Mouse (Mus musculus): ENCODE data around the gene Nrxn3. TPM values are rescaled to one million over a fixed set of nuclear protein-coding genes. Genes with fewer than 3 reads are reported as not detected.

Gene Nrxn3
- total RNA-seq, 4 experiments from 2014 or later, result 0.03 to 0.30 (median 0.28) TPM; not detected in 1

DNA sequence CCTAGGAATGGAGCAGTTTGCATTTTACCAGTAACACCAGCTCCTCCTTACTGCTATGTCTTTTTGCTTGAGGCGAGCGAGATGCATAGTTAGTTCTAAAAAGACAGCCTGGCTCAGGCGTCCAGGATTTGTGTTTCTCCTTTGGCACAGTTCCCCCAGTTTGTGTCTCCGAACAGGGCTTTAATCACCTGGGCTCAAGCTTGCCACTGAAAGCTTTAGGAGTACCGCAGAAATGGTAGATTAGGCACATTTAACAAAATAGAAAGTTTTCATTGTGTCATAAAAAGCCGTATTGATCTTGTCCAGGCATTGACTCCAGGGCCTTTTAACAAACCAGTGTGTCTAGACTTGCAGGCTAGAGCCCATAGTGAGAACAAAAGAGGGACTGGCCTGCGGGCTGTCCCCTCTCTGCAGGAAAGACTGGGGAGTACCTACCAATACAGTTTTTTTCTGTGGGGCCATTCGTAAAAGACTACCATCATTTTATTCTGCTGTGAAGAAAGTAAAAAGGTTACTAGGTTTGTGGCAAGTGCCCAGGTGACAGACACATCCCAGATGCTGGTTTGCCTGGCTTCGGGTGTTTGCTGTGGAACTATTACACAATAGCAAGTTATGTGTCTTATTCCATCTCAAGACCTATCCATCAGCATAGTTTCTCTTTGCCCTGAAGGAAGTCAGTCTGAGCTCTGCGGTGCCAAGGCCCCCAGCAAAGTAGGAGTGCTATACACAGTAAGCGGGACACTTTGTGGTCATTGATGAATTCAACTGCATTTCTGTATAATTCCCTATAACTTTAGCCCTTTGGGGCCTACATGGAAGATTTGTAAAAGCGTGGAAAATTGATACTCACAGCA, 451.9 kb downstream of the Nrxn3 start:
- no peak for DNase-seq (ENCODE audit: low spot score)

DNA sequence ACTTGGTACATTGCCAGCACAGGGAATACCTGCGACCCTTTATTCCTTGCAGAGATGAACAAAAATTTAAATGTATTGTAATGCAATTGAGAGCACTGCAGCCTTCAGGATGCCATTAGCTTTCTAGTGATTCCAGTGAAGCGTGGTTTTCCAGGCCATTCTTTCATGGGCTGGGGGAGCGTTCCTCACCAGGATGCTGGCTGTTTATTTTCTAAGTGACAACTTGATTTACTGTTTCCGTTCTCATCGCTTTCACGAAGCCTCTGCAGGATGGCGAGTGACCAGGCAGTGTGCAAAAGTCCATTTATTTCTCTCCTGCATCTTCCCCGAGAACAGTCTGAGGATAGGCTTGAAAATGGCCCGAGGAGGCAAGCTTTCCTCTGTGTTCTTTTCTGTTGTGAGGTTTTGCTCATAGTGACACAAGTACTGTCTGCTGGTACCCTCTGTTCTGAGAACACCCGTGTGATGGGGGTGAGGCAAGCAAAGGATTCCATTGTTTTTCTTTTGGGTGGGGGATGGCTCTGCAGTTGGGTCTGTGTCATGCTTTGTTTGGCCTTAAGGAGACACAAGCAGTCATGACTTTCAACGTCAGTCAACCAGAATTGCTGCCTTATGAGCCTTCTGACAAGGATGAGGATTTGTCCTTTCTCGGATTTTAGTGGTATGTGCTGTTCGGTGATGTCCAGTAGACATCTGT, 457.4 kb downstream of the Nrxn3 start:
- DNase-seq (ENCODE audit: low spot score), result no peak

DNA sequence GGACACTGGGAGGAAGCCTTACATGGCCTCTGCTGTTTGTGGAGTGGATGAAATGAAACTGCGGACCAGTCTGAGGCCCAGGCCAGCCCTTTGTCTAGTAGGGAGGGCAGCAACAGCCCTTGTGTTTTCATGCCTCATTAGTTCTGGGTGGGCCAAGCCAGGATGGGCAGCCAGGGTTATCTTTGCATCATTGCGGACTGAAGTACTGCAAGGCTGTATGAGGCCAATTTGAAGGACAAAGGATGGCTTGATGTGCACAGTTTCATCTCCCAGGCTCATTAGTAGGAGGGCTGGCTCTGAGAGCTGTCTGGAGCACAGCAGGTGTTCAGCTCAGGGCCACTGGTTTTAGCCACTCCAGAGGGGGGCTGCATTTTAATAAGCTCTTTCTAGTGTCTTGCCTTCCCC, 458.5 kb downstream of the Nrxn3 start:
- DNase-seq (ENCODE audit: low spot score), result no peak

DNA sequence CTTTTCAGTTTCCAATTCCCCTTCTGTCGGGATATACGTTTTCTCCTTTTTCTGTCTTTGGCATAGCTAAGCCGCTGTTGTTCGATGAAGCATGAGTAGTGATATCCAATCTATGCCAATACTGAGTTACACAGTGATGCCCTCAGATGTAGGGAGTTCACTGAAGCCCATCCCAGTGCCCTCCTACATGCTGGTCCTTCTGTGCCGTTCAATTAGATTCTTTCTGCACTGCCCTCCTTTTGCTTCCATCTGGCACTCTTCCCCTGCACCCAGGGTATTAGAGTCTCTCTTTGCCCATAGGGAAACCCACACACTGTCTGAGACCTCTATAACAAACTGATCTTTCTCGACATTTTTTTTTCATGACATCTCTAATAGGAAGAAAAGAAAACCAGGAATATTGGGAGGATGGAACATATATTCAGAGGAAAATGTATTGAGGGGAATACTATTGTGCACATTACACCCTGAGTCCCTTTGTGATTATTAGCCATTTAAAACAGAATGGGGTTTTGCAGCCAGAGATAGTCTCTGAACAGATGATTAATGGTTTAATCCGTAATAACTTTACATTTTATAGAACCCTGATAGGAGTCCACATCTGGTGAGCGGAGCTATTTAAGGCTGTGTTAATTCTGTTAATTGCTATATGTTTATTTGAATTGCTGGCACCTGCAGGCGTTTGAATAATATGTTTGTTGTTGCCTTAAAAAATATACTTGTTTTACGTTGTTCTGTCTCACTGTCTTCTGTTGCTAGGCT, 476.3 kb downstream of the Nrxn3 start:
- no peak for DNase-seq (ENCODE audit: low spot score)

DNA sequence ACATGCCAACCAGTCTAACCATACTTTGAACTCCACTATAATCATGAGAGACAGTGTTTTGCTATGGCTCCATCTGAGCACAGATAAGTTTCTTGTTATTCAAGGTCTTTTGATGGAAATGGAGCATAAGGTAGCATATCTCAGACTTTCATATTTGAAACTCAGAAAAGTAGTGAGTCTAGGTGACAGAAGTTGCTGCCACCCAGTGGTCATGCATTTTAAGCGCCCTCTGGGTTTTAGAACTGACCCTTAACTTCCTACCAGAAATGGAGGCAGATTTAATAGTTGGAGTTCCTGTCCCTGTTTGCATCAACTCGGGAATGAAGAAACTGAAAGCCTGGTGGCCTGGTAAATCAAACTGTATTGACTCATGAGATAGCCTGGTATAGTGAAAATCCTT, 488.9 kb downstream of the Nrxn3 start:
- DNase-seq (ENCODE audit: low spot score), result no peak

DNA sequence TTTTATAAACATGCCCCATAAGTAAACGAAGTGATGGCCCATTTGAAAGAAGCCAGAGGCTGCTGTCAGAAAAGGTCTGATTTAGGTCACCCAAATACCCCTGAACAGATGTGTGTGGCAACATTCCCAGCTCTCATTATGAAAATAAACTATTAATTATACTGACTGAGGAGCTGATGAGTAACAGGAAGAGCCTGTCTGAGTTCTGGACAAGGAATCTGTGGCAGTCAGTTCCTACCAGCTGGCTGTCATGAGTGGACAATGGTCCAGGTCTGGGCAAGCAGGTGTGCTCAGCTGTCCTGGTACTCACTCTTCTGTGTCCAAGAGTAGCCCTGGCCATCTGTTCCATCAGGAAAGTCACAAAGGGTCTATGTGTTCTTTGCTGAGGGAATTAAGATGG, 517.1 kb downstream of the Nrxn3 start:
- peak; percentile 0 for DNase-seq (ENCODE audit: low spot score)

DNA sequence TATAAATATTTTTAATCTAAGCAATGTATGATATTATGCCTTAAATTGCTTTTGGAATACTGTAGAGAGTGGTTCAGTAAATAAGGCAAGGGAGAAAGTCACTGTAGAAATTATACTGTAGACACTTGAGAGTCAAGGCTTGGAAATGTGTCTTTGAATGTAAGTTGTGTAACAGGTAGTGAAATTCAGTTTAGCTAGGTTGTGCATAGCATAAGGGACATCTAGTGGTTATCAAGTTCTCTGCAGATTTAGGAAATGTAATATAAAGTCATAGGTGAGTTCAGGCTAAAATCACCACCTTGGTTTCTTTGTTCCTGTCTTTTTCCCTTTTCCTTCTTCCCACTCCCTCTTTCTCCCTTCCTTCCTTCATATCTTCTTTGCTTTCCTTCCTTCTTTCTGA, 518.9 kb downstream of the Nrxn3 start:
- DNase-seq (ENCODE audit: low spot score), result no peak

DNA sequence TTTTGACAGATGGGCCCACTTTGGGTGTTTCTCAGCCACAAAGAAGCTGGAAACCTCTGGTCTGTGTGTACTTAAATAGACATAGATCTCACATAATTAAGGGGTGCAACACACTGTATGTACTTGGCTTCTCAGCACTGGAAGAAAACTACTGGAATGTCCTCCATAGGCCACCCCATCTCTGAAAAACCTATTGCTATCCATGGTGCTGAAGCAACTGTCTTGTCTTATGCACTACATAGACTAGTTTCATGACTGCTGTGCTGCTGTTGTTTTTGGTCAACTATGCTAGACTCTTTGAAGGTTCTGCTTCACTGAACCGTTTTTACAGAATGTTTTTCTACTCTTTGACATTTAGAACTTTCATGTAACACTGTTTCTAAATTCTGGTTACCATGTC, 519.8 kb downstream of the Nrxn3 start:
- no peak for DNase-seq (ENCODE audit: low spot score)

DNA sequence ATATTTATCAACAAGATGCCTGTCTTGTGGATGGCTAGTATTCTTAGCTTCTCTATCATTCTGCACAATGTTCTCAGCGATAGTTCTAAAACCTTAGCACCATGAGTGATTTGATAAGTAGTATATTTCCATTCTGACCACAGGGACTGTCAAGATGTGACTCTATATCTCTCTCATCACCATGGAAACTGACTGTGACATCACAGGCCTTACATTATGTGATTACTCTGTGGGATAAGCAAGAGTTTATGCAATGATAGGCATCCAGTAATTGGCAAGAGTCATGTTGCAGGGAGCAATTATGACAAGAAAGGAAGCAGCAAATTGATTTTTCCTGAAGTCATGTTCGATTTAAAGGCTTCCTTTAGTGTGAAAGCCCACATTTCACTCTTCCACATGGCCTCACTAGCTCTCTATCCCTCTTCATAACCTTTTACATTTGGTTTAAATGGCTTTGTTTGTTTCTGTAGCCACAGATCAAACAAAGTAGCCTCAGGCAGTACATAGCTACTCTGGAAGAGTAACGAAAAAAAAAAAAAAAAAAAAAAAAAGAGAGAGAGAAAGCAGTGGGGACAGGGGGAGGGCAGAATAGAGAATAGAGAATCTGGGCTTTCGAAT, 532.7 kb downstream of the Nrxn3 start:
- no peak for DNase-seq (ENCODE audit: low spot score)

DNA sequence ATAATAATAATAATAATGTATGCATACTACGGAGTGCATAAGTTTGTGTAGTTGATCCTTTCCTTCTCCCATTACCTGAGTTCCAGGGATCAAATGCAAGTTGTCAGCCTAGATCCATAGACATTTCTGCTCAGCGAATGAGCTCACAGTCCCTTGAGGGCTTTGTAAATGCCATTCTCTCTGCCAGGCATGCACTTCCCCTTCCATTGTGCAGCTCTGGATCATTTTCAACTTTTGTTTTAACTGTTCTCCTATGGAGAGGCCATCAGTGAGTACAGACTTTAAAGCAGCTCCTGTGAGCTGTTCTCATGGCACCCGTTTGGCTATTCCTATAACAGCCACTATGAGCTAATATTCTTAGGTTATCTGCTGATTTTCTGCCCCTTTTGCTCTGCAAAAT, 536.2 kb downstream of the Nrxn3 start:
- DNase-seq (ENCODE audit: low spot score), result no peak

DNA sequence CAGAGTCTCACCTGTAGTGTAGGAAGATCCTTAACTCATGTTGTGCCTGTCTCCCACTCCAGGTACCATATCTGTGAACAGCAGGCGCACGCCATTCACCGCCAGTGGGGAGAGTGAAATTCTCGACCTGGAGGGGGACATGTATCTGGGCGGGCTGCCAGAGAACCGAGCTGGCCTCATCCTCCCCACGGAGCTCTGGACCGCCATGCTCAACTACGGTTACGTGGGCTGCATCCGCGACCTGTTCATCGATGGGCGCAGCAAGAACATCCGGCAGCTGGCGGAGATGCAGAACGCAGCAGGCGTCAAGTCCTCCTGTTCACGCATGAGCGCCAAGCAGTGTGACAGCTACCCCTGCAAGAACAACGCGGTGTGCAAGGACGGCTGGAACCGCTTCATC, 537.4 kb downstream of the Nrxn3 start:
- no peak for DNase-seq (ENCODE audit: low spot score)

DNA sequence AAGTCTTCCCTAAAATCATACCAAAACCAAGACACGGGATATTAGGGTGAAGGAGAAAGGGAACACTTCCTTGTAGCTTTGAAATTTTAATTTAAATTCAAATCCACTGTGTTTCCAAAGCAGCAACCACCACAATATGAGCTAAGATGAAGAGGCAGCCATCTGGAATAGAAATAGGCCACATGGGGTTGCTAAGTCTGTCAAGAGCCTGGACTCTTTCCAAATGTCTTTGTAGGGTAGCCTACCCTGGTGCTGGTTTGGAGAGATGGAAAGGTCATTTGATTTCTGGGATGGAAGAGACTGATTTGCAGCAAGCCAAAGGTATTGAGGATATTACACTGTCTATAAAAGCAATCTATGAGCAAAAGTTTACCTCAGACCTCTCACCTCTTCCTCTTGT, 539.6 kb downstream of the Nrxn3 start:
- no peak for DNase-seq (ENCODE audit: low spot score)

DNA sequence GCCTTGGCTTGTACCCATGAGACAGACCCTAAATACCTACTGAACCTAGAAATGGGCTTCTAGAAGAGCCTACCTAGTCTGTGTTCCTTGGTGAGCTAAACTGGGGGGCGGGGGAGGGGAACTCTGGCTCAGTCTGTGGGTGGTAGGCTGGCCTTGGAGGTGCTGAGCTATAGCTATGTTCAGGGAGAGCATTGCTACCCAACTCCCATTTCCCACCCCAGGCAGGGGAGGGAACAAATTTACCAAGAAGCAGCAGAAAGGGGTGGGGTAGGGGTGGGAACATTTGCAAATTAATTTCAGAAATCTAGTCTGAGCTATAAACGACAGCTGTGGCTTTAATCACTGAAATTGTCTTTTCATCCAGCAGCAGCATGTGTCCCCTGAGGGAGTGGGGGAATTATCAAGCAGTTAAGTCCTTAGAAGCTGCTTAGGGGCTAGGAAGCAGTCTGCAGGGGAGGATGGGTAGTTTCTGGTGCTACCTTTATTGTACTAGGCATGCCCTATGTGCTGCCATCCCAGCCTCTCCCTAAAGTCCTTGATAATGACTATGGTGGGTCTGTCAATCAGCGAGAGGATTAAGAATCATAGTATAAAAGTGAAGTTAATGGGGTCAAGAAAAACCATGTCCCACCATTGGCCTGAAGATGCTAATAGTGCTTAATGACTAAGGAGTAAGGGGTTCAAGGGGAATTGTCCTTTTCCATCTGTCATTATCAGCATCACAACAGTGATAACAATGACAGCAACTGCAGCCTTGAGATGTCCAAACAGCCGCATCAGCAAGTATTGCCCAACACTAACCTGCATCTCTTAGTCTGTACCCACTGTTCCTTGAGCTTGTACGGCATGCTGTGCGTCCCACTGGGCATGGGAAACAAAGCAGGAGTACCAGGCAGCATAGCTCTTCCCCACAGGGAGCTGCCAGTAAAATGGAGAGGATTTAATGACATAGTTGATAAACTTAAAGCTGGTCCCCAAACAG, 560.0 kb downstream of the Nrxn3 start:
- no peak for DNase-seq (ENCODE audit: low spot score)

DNA sequence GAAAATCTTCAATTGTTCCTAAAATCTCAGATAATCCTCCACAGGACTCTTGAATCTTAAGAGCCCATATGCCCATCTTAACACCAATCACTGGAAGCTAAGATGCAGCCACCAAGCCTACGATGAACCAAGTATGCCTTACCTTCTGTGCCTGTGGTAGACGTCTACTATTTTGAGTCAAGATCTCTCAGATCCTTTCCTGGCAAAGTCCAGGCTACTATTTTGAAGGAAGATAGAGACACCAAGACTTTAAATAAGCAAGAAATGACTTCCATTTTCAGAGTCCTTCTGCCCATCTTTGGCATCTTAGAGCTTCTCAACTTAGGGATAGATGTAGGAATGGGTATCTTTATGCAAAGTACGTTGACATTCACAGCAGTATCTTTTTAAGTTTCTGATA, 561.7 kb downstream of the Nrxn3 start:
- DNase-seq (ENCODE audit: low spot score), result no peak

DNA sequence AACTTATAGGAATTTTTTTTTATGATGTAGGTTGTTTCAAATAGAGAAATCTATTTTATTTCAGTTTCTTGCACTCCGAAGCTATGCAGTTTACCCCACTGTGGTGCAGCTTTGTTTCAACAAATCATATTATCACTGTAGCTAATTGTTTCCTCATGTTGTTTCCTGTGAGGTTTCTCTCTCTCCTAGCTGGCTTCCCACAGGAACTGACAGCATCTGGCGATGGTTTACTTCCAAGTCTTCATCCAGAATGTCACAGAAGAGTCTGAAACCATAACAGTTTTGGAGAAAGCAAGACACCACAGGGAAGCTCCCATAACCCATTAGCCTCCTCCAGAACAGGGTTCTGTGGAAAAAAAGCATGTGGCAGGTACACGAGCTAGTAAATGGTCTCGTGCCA, 564.4 kb downstream of the Nrxn3 start:
- DNase-seq (ENCODE audit: low spot score), result peak; percentile 4

DNA sequence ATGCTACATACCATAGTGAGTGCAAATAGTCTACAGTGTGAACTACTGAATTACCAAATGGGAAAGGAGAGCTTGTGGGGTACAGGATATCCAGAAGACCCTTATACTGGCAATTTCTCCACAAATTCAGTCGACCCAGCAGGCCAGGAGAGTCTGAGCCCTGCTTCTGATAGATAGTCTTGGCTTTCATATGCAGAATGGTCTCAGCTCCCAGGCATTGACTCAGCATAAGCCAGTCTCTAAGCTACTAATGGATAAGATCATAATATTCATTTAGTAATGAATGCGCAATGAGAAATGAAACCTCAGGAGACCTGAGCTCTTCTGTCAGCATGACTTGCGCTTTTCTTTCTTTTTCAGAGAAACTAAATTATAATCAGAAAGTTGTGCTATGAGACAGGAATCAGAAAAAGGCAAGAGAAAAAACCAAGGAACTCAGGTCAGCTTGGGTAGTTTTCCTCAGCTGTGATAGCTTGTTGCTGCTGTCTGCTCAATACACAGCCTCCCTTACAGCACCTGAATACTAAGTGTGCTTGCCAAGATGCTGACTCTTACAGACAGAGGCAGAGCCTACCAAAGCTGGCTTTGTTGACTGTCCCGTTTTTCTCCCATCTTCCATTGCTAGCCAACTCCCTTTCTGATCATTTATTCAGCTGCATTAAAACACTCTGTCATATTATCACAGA, 567.1 kb downstream of the Nrxn3 start:
- no peak for DNase-seq (ENCODE audit: low spot score)

DNA sequence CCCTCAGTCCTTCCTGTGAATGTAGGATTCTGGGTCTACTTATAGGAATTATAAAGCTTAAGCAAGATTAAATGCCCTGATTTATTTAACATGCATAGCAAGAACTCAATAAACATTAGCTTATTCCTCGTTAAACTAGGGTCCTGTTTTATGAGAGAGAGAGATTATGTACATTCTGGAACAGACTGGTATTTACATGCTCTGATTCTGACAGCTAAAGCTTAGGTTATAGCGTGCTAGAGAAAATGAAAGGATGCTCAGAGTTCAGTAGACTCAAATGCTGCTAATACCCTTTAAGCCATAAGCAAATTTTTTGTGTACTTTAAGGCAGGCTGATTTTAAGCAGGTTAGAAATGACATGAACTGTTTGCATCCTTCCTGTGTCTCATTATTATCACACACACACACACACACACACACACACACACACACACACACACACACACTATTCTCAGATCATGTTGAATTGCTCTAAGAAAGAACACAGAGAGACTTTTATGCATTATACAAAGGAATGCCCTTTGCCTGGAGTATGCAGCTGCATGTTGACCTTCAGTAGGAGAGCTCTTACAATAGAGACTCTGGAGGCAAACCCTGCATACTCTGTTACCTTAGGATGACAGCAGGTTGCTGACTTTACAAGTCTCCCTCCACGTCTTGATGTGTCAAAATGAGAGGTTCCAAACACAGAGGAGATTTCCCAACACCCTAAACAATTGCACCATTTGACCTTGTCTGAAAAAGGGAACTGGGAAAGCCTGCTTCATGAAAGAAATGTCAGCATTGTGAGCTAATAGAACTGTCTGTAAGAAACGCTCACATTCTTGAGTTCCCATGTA, 568.3 kb downstream of the Nrxn3 start:
- no peak for DNase-seq (ENCODE audit: low spot score)

DNA sequence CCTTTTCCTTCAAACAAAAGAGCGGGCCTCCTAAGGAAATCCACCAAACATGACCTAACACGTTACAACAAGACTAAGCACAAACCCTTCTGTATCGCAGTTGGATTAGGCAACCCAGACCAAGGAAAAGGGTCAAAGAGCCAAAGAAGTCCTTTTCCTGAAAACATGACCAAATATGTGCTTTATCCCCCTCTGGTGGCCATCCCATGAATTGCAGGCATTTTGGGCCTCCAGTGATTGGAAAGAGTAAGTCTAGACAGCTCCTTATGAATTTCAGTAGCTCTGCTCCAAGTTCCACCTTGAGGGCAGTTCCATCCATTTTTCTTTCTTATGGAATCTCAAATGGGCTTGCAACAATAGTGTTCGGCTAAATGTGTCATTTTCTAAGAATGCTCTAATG, 579.3 kb downstream of the Nrxn3 start:
- DNase-seq (ENCODE audit: low spot score), result peak; percentile 50

DNA sequence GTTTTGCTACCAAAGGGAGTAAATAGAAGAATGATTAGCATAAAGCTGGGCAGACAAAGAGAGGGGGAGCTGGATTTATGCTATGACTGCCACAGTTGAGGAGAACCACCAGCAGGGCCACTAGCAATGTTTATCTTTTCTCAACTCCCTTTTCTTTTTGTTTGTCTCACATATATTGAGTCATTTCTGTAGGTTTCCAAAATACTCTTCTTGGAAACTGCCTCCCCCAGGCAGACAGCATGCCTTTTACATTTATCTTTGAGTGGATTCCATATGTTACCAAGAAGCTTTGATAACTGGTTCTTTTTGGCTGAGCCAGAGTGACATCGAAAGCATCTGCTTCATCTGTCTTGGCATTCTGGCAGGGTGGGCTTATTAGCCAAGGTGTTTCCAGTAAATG, 587.5 kb downstream of the Nrxn3 start:
- no peak for DNase-seq (ENCODE audit: low spot score)
